Mouse (Mus musculus): ENCODE results near the gene Klc3.
A peak's percentile ranks its signal among the peaks of the same experiment; 100 is the strongest.

Gene Klc3

GRCm38 (mm10) chr7:19359892-19360641 lies 43.8 kb downstream of the Klc3 start:
- DNase-seq (ENCODE audit: low spot score in 2 of 2) = peak; percentile 62 to 70

GRCm38 (mm10) chr7:19359299-19359891 lies 44.5 kb downstream of the Klc3 start, which contains the start of the genes Cd3eap and Ppp1r13l:
Cd3eap (minus strand) TSS chr7:19359483.
Ppp1r13l (plus strand) TSS chr7:19359749.
- peak; percentile 81 to 84 for DNase-seq (ENCODE audit: low spot score in 2 of 2)

- no peak for DNase-seq (ENCODE audit: low spot score in 2 of 2)
Measured at GRCm38 (mm10) chr7:19358634-19359033, 45.3 kb downstream of the Klc3 start.

- DNase-seq (ENCODE audit: low spot score in 2 of 2) = no peak
Measured at GRCm38 (mm10) chr7:19357381-19358375, 46.2 kb downstream of the Klc3 start.

GRCm38 (mm10) chr7:19356311-19356710 lies 47.6 kb downstream of the Klc3 start:
- DNase-seq (ENCODE audit: low spot score in 2 of 2) = no peak

GRCm38 (mm10) chr7:19354991-19355390 lies 48.9 kb downstream of the Klc3 start:
- DNase-seq (ENCODE audit: low spot score in 2 of 2) = no peak

GRCm38 (mm10) chr7:19350221-19350620 lies 53.7 kb downstream of the Klc3 start:
- no peak for DNase-seq (ENCODE audit: low spot score in 2 of 2)

GRCm38 (mm10) chr7:19349188-19349915 lies 54.6 kb downstream of the Klc3 start:
- no peak for DNase-seq (ENCODE audit: low spot score in 2 of 2)

- peak; percentile 91 to 93 for DNase-seq (ENCODE audit: low spot score in 2 of 2)
Measured at GRCm38 (mm10) chr7:19344938-19345471, 58.9 kb downstream of the Klc3 start.

Measured in frontal cortex, postnatal 14 days (tissue).